Mouse (Mus musculus) megakaryocyte-erythroid progenitor cell, adult 5-6 weeks (primary cell): Measurements from ENCODE around the gene Tspan11. TPM values are rescaled to one million over a fixed set of nuclear protein-coding genes. Genes with fewer than 3 reads are reported as not detected.

Experiments used
- ATAC-seq: replicated peaks from 2 replicates; pipeline ENCODE4 v1.8.0; 2016; ENCODE audit warnings: mild to moderate bottlenecking, inconsistent platforms; ENCODE audit not compliant: severe bottlenecking, poor library complexity, low FRiP score, low TSS enrichment
- total RNA-seq, 2 experiments: library from RNA; stranded (forward) in 1 of 2; stranded (reverse) in 1 of 2; fragments of 200-1000, 215-1000 nt in 1 of 2; fragments of >200 nt in 1 of 2; fragmentation: Nextera tagmentation in 1 of 2; gene quantifications; 2 replicates each; pipeline ENCODE4 v1.2.3; 2014 to 2017

The Tspan11 gene
- total RNA-seq, 2 experiments from 2014 or later = not detected

- ATAC-seq = no peak
Observed at GRCm38 (mm10) chr6:127875883-127876282, 11.5 kb upstream of the Tspan11 start.

- no peak for ATAC-seq
Observed at GRCm38 (mm10) chr6:127876436-127876835, 11.0 kb upstream of the Tspan11 start.

GRCm38 (mm10) chr6:127877026-127877425 lies 10.4 kb upstream of the Tspan11 start:
- no peak for ATAC-seq

GRCm38 (mm10) chr6:127879472-127879871 lies 7.9 kb upstream of the Tspan11 start:
- ATAC-seq = no peak

GRCm38 (mm10) chr6:127886916-127887315 lies 473 bp upstream of the Tspan11 start:
- no peak for ATAC-seq

- no peak for ATAC-seq
Observed at GRCm38 (mm10) chr6:127888581-127888980, 1.2 kb downstream of the Tspan11 start.

GRCm38 (mm10) chr6:127893611-127894010 lies 6.2 kb downstream of the Tspan11 start:
- ATAC-seq = no peak

- ATAC-seq = no peak
Observed at GRCm38 (mm10) chr6:127894999-127895398, 7.6 kb downstream of the Tspan11 start.

GRCm38 (mm10) chr6:127896425-127896824 lies 9.0 kb downstream of the Tspan11 start:
- ATAC-seq = no peak

- ATAC-seq = no peak
Observed at GRCm38 (mm10) chr6:127897342-127897741, 10.0 kb downstream of the Tspan11 start.

- no peak for ATAC-seq
Observed at GRCm38 (mm10) chr6:127900062-127900461, 12.7 kb downstream of the Tspan11 start.

- ATAC-seq = no peak
Observed at GRCm38 (mm10) chr6:127901261-127901660, 13.9 kb downstream of the Tspan11 start.

GRCm38 (mm10) chr6:127901669-127902068 lies 14.3 kb downstream of the Tspan11 start:
- ATAC-seq = no peak

GRCm38 (mm10) chr6:127902559-127902958 lies 15.2 kb downstream of the Tspan11 start:
- ATAC-seq = no peak

GRCm38 (mm10) chr6:127910638-127911037 lies 23.2 kb downstream of the Tspan11 start:
- ATAC-seq = no peak

GRCm38 (mm10) chr6:127911687-127912086 lies 24.3 kb downstream of the Tspan11 start:
- ATAC-seq = no peak

- no peak for ATAC-seq
Observed at GRCm38 (mm10) chr6:127912938-127913337, 25.5 kb downstream of the Tspan11 start.

GRCm38 (mm10) chr6:127916993-127917392 lies 29.6 kb downstream of the Tspan11 start:
- no peak for ATAC-seq

- ATAC-seq = no peak
Observed at GRCm38 (mm10) chr6:127917712-127918111, 30.3 kb downstream of the Tspan11 start.

- ATAC-seq = no peak
Observed at GRCm38 (mm10) chr6:127919491-127919890, 32.1 kb downstream of the Tspan11 start.

GRCm38 (mm10) chr6:127920652-127921051 lies 33.3 kb downstream of the Tspan11 start:
- peak; percentile 75 for ATAC-seq

GRCm38 (mm10) chr6:127921996-127922395 lies 34.6 kb downstream of the Tspan11 start:
- no peak for ATAC-seq
